Mouse (Mus musculus): ENCODE results near the gene Ctf1.

DNA sequence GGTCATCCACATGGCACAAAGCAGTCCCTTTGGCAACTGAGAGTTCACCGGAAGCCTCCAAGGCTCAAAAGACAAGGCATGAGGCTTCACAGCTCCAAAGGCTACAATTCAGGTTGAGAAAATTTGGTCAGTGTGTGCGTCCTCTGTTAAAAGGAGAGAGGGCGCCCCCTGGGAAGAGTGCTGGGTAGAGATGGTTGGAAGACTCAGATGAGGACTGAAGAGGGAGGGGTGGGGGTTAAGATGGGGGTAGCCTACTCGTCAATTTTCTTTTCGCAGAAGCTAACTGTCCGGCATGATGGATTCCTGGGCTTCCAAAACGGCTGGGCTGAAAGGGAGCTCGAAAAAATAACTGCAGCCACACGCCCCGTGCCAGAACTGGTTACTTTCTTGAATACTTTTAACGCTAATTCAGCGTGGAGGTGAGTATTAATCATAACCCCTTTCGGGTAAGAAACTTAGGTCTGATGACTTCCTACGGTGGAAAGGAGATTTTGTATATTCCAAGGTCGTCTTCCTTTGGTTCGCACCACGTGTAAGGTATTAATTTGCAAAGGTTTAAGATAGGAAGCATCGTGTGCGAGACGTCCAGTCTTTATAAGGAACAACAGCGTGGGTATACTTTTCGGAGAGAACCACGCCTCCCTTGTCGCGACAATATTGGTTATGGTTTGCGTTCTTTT lies 32.0 kb downstream of the Ctf1 start, which contains the start of gene Fbxl19:
- TF ChIP-seq RAD21 (IDR thresholded peaks at IDR 0.05; ENCODE audit: low read depth, low read length) (peak; percentile 53), GATA1 (IDR thresholded peaks at IDR 0.05; ENCODE audit: low read depth, low read length) (no peak), ETS1 (IDR thresholded peaks at IDR 0.05; ENCODE audit: low read depth, low read length) (no peak), EP300 (IDR thresholded peaks at IDR 0.05; ENCODE audit: low read depth in 1 of 2, low read length in 2 of 2) (no peak), BHLHE40 (IDR thresholded peaks at IDR 0.05; ENCODE audit: borderline replicate concordance, low read depth, low read length) (no peak), MAX (IDR thresholded peaks at IDR 0.05; ENCODE audit: low read length) (no peak; the same call in 1 of the 2 replicates), CTCF (IDR thresholded peaks at IDR 0.05 in 2 of 3, conservative IDR thresholded peaks at IDR 0.05 in 1 of 3; ENCODE audit: control insufficient read depth in 1 of 3, insufficient read depth in 1 of 3, low read depth in 2 of 3, low read length in 3 of 3, poor library complexity in 1 of 3, severe bottlenecking in 1 of 3) (peak; percentile 61 to 73 (median 73)), POLR2A (IDR thresholded peaks at IDR 0.05; ENCODE audit: control insufficient read depth in 1 of 2, insufficient read depth in 1 of 2, low read depth in 1 of 2, low read length in 2 of 2, poor library complexity in 1 of 2) (no peak; a peak in 1 of 4 replicates), ZMIZ1 (IDR thresholded peaks at IDR 0.05; ENCODE audit: low read depth, low read length) (no peak), ZKSCAN1 (IDR thresholded peaks at IDR 0.05; ENCODE audit: low read depth, low read length) (no peak; the same call in 1 of the 2 replicates), USF2 (IDR thresholded peaks at IDR 0.05; ENCODE audit: borderline replicate concordance in 1 of 2, insufficient read depth in 1 of 2, low read depth in 1 of 2, low read length in 2 of 2) (no peak), USF1 (IDR thresholded peaks at IDR 0.05; ENCODE audit: low read depth, low read length) (no peak), MXI1 (IDR thresholded peaks at IDR 0.05; ENCODE audit: low read depth, low read length) (no peak; the same call in 1 of the 2 replicates)

All from MEL (cell line).